Mouse (Mus musculus): ENCODE measurements at regions not wholly inside any gene's neighbourhood (a gene's known extent, or its start where the extent isn't known, plus 50 kb on each side); places are given as distances from the start of the nearest gene placed in this dataset.

DNA sequence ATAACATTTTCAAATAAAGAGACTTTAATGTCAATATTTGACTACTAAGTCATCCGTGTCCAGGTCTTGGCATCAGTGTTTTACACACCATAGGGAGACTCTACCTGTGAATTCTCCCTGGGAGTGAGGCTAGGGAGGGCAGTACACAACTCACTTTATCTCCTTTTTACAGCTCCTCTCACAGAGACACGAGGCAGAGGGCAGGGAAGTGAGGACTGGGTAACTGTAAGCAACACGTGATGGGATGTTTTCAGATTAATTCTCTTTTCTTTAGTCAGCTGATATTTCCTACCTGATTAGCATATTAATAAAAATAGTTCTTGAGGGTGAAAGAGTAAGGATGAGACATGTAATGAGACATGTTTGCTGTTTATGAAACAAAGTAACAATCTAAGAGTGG is 51.8 kb upstream of the Cdkn2b start:
- no peak for DNase-seq (ENCODE audit: low read depth in 2 of 2, low spot score in 2 of 2)

DNA sequence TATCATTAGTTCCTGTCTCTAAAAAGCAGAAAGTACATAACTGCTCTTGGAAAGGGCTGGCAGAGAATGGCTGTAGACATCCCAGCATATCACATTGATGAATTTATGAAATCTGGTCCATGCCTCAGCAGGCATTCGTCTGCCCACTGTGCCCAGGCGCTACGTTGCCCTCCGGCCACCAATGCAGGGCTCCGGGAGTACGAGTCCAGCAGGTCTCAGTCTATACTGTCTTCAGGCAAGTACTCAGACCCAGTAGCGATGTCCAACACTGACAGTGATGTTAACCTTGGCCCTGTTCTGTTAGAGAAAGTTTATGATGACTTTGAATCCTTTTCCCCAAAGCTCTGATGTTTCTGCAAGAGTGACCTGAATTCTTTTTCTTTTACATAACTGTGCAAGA is 50.5 kb upstream of the Cdkn2b start:
- DNase-seq (ENCODE audit: low read depth in 2 of 2, low spot score in 2 of 2), result no peak
